Mouse (Mus musculus) v-Abl transformed pro-B cells (cell line): ENCODE results near the gene Wdpcp.

Experiments used
- in situ Hi-C, 2 experiments: fragments of 400-800 bp; cut with MboI; formaldehyde crosslinking; loops; one replicate each; pipeline ENCODE4 v1.15.1; 2025; ENCODE audit not compliant: unreplicated experiment in 2 of 2

Wdpcp gene

GRCm38 (mm10) chr11:21566934-21567333, 5.1 kb upstream of the Wdpcp start:
- in situ Hi-C loops, result loop anchor here in 1 of 2 experiments (25.0 kb wide), 4 partner anchors 255 to 1420 kb away; partner anchors contain the start of genes Cct4, Commd1, Gm28048 and Peli1

- in situ Hi-C loops, result loop anchor here in 1 of 2 experiments (25.0 kb wide), 4 partner anchors 255 to 1420 kb away; partner anchors contain the start of genes Cct4, Commd1, Gm28048 and Peli1
Measured at GRCm38 (mm10) chr11:21567733-21568132, 4.3 kb upstream of the Wdpcp start.

GRCm38 (mm10) chr11:21569002-21569401, 3.0 kb upstream of the Wdpcp start:
- in situ Hi-C loops, result loop anchor here in 1 of 2 experiments (25.0 kb wide), 4 partner anchors 257 to 1418 kb away; partner anchors contain the start of genes Cct4, Commd1, Gm28048 and Peli1

GRCm38 (mm10) chr11:21569456-21570108, 2.5 kb upstream of the Wdpcp start:
- in situ Hi-C loops, result loop anchor here in 1 of 2 experiments (25.0 kb wide), 4 partner anchors 257 to 1418 kb away; partner anchors contain the start of genes Cct4, Commd1, Gm28048 and Peli1

GRCm38 (mm10) chr11:21570109-21570474, 1.9 kb upstream of the Wdpcp start:
- in situ Hi-C loops, result loop anchor here in 1 of 2 experiments (25.0 kb wide), 4 partner anchors 258 to 1417 kb away; partner anchors contain the start of genes Cct4, Commd1, Gm28048 and Peli1

- in situ Hi-C loops, result loop anchor here in 1 of 2 experiments (25.0 kb wide), 4 partner anchors 259 to 1416 kb away; partner anchors contain the start of genes Cct4, Commd1, Gm28048 and Peli1
Measured at GRCm38 (mm10) chr11:21570973-21571372, 1.1 kb upstream of the Wdpcp start.

- in situ Hi-C loops, result loop anchor here in 1 of 2 experiments (25.0 kb wide), 1 partner anchor 1394 kb away; no protein-coding TSS in a partner anchor
Measured at GRCm38 (mm10) chr11:21581472-21581871, 9.4 kb downstream of the Wdpcp start.

- in situ Hi-C loops, result loop anchor here in 1 of 2 experiments (25.0 kb wide), 1 partner anchor 1396 kb away; no protein-coding TSS in a partner anchor
Measured at GRCm38 (mm10) chr11:21583286-21583685, 11.3 kb downstream of the Wdpcp start.

- in situ Hi-C loops, result loop anchor here in 1 of 2 experiments (25.0 kb wide), 1 partner anchor 1010 kb away; no protein-coding TSS in a partner anchor
Measured at GRCm38 (mm10) chr11:21602497-21602896, 30.5 kb downstream of the Wdpcp start.

- in situ Hi-C loops, result loop anchor here in 1 of 2 experiments (25.0 kb wide), 1 partner anchor 996 kb away; no protein-coding TSS in a partner anchor
Measured at GRCm38 (mm10) chr11:21615915-21616314, 43.9 kb downstream of the Wdpcp start.

GRCm38 (mm10) chr11:21634171-21634907, 62.3 kb downstream of the Wdpcp start:
- in situ Hi-C loops, result no loop called here

GRCm38 (mm10) chr11:21638341-21638740, 66.3 kb downstream of the Wdpcp start:
- in situ Hi-C loops, result no loop called here

- in situ Hi-C loops, result no loop called here
Measured at GRCm38 (mm10) chr11:21639534-21639933, 67.5 kb downstream of the Wdpcp start.

GRCm38 (mm10) chr11:21644231-21644630, 72.2 kb downstream of the Wdpcp start:
- in situ Hi-C loops, result no loop called here

- in situ Hi-C loops, result no loop called here
Measured at GRCm38 (mm10) chr11:21646136-21646535, 74.1 kb downstream of the Wdpcp start.

- in situ Hi-C loops, result no loop called here
Measured at GRCm38 (mm10) chr11:21658985-21659384, 87.0 kb downstream of the Wdpcp start.

- in situ Hi-C loops, result no loop called here
Measured at GRCm38 (mm10) chr11:21677034-21677433, 105.0 kb downstream of the Wdpcp start.

- in situ Hi-C loops, result no loop called here
Measured at GRCm38 (mm10) chr11:21688441-21688840, 116.4 kb downstream of the Wdpcp start.

- in situ Hi-C loops, result no loop called here
Measured at GRCm38 (mm10) chr11:21690730-21691129, 118.7 kb downstream of the Wdpcp start.

- in situ Hi-C loops, result no loop called here
Measured at GRCm38 (mm10) chr11:21694087-21694486, 122.1 kb downstream of the Wdpcp start.

GRCm38 (mm10) chr11:21697642-21698041, 125.6 kb downstream of the Wdpcp start:
- in situ Hi-C loops, result no loop called here
